Mouse (Mus musculus) neutrophil, adult 5-6 weeks (primary cell): ENCODE measurements around the gene Fyn. TPM values are rescaled to one million over a fixed set of nuclear protein-coding genes. Genes with fewer than 3 reads are reported as not detected.

Source experiments
- ATAC-seq: fragments of 151-379, 151-347 bp; 2 replicates; pipeline ENCODE4 v1.8.0; 2017; ENCODE audit warnings: mild to moderate bottlenecking, moderate TSS enrichment; ENCODE audit not compliant: insufficient number of reproducible peaks, poor library complexity, low FRiP score, severe bottlenecking; ENCODE audit errors: extremely low read depth
- total RNA-seq: library from RNA; stranded (forward); fragments of 200-1000 nt; gene quantifications from 2 replicates; pipeline ENCODE4 v1.2.3, GENCODE M21; 2017

The Fyn gene
- total RNA-seq, 1 experiment from 2014 or later, result 56.6 TPM

GRCm38 (mm10) chr10:39376676-39377075 lies 8.0 kb downstream of the Fyn start:
- ATAC-seq, result peak; percentile 29; the same call in 1 of the 2 replicates

- ATAC-seq, result no peak
Observed at GRCm38 (mm10) chr10:39377219-39377618, 8.6 kb downstream of the Fyn start.

- ATAC-seq, result no peak
Observed at GRCm38 (mm10) chr10:39378025-39378603, 9.5 kb downstream of the Fyn start.

GRCm38 (mm10) chr10:39379287-39379686 lies 10.6 kb downstream of the Fyn start:
- no peak for ATAC-seq

GRCm38 (mm10) chr10:39379721-39380370 lies 11.2 kb downstream of the Fyn start:
- no peak for ATAC-seq

- ATAC-seq, result no peak
Observed at GRCm38 (mm10) chr10:39385259-39385658, 16.6 kb downstream of the Fyn start.

GRCm38 (mm10) chr10:39386203-39386602 lies 17.5 kb downstream of the Fyn start:
- ATAC-seq, result no peak

- no peak for ATAC-seq
Observed at GRCm38 (mm10) chr10:39387024-39387423, 18.4 kb downstream of the Fyn start.

- ATAC-seq, result no peak
Observed at GRCm38 (mm10) chr10:39387556-39387955, 18.9 kb downstream of the Fyn start.

GRCm38 (mm10) chr10:39388144-39388543 lies 19.5 kb downstream of the Fyn start:
- no peak for ATAC-seq

GRCm38 (mm10) chr10:39389451-39389891 lies 20.8 kb downstream of the Fyn start:
- ATAC-seq, result no peak

- ATAC-seq, result no peak
Observed at GRCm38 (mm10) chr10:39390541-39390940, 21.9 kb downstream of the Fyn start.

GRCm38 (mm10) chr10:39392900-39393483 lies 24.3 kb downstream of the Fyn start:
- no peak for ATAC-seq

GRCm38 (mm10) chr10:39395544-39395943 lies 26.9 kb downstream of the Fyn start:
- no peak for ATAC-seq

GRCm38 (mm10) chr10:39398924-39399323 lies 30.3 kb downstream of the Fyn start:
- ATAC-seq, result no peak

GRCm38 (mm10) chr10:39400155-39400554 lies 31.5 kb downstream of the Fyn start:
- no peak for ATAC-seq

GRCm38 (mm10) chr10:39402487-39402886 lies 33.8 kb downstream of the Fyn start:
- ATAC-seq, result peak; percentile 74

GRCm38 (mm10) chr10:39403706-39404105 lies 35.1 kb downstream of the Fyn start:
- no peak for ATAC-seq

- ATAC-seq, result no peak
Observed at GRCm38 (mm10) chr10:39404175-39404574, 35.5 kb downstream of the Fyn start.
